Mouse (Mus musculus) left cerebral cortex, adult 2 months (tissue): ENCODE data around the gene Plekha7. TPM values are rescaled to one million over a fixed set of nuclear protein-coding genes. Genes with fewer than 3 reads are reported as not detected.
A peak's percentile ranks its signal among the peaks of the same experiment; 100 is the strongest.

ENCODE experiments used
- DNase-seq, 2 experiments: peaks; one replicate each; pipeline ENCODE4 v3.0.0; 2021 to 2022; ENCODE audit warnings: low spot score in 2 of 2, mixed read lengths in 1 of 2; ENCODE audit errors: extremely low spot score in 1 of 2
- H3K27ac ChIP-seq: fragments of 200-600 bp; 2 replicates; pipeline ENCODE4 v1.8.1; 2022
- H3K4me3 ChIP-seq: fragments of 200-600 bp; 2 replicates; pipeline ENCODE4 v1.8.1; 2022
- CTCF ChIP-seq: fragments of 200-600 bp; IDR thresholded peaks from 2 replicates; pipeline ENCODE4 v1.8.1; 2022; ENCODE audit warnings: antibody characterized with exemption, mild to moderate bottlenecking, moderate library complexity
- intact Hi-C: fragments of 180-260 bp; cut with DNase I; formaldehyde crosslinking; loops from one replicate; pipeline ENCODE4 v1.15.1; 2025
- total RNA-seq, 2 experiments: library from RNA; stranded (reverse); gene quantifications; 2 replicates each; pipeline ENCODE4 v1.2.3; 2021

Plekha7 gene
- total RNA-seq, 2 experiments from 2014 or later = 25.5 to 31.0 TPM

- no peak overlapping the region for H3K27ac ChIP-seq
- DNase-seq = no peak
- intact Hi-C loops = no loop called here
- TF ChIP-seq CTCF = peak; percentile 48
- no peak overlapping the region for H3K4me3 ChIP-seq
Measured at GRCm38 (mm10) chr7:116262101-116262500, 46.1 kb downstream of the Plekha7 start.

- intact Hi-C loops = loop anchor here (2.0 kb wide), 1 partner anchor 70 kb away; no protein-coding TSS in a partner anchor
- H3K27ac ChIP-seq = no peak overlapping the region
- peak; percentile 55 for TF ChIP-seq CTCF
- DNase-seq = no peak
- H3K4me3 ChIP-seq = no peak overlapping the region
Measured at GRCm38 (mm10) chr7:116260826-116261615, 47.2 kb downstream of the Plekha7 start.

- peak; percentile 62 to 65 for DNase-seq
- intact Hi-C loops = loop anchor here (5.0 kb wide), 1 partner anchor 49 kb away; the partner anchor contains the start of gene Plekha7
- H3K27ac ChIP-seq = 0 out of 2 replicates have a peak overlapping the region, but pooled peaks have one; percentile 12
- peak overlapping the region; percentile 11; the same call in 1 of the 2 replicates for H3K4me3 ChIP-seq
- TF ChIP-seq CTCF = no peak
Measured at GRCm38 (mm10) chr7:116258464-116259185, 49.6 kb downstream of the Plekha7 start.

GRCm38 (mm10) chr7:116257953-116258352, 50.2 kb downstream of the Plekha7 start:
- H3K4me3 ChIP-seq = peak overlapping the region; percentile 11; the same call in 1 of the 2 replicates
- no peak for TF ChIP-seq CTCF
- H3K27ac ChIP-seq = 0 out of 2 replicates have a peak overlapping the region, but pooled peaks have one; percentile 12
- intact Hi-C loops = loop anchor here (5.0 kb wide), 1 partner anchor 49 kb away; the partner anchor contains the start of gene Plekha7
- no peak for DNase-seq

GRCm38 (mm10) chr7:116255664-116256063, 52.5 kb downstream of the Plekha7 start:
- Histone ChIP-seq H3K4me3 (no peak overlapping the region), H3K27ac (no peak overlapping the region)
- TF ChIP-seq CTCF = no peak
- DNase-seq = no peak
- intact Hi-C loops = loop anchor here (5.0 kb wide), 1 partner anchor 52 kb away; the partner anchor contains the start of gene Plekha7

GRCm38 (mm10) chr7:116254660-116255059, 53.5 kb downstream of the Plekha7 start:
- TF ChIP-seq CTCF = no peak
- Histone ChIP-seq H3K4me3 (no peak overlapping the region), H3K27ac (no peak overlapping the region)
- no peak for DNase-seq
- intact Hi-C loops = loop anchor here (5.0 kb wide), 1 partner anchor 53 kb away; the partner anchor contains the start of gene Plekha7

- TF ChIP-seq CTCF = no peak
- no peak for DNase-seq
- no peak overlapping the region for H3K27ac ChIP-seq
- H3K4me3 ChIP-seq = no peak overlapping the region
- intact Hi-C loops = no loop called here
Measured at GRCm38 (mm10) chr7:116252470-116252869, 55.7 kb downstream of the Plekha7 start.

- no peak for DNase-seq
- Histone ChIP-seq H3K27ac (no peak overlapping the region), H3K4me3 (no peak overlapping the region)
- TF ChIP-seq CTCF = no peak
- intact Hi-C loops = no loop called here
Measured at GRCm38 (mm10) chr7:116251516-116251915, 56.7 kb downstream of the Plekha7 start.

GRCm38 (mm10) chr7:116248536-116248935, 59.6 kb downstream of the Plekha7 start:
- DNase-seq = no peak
- Histone ChIP-seq H3K27ac (no peak overlapping the region), H3K4me3 (no peak overlapping the region)
- TF ChIP-seq CTCF = no peak
- intact Hi-C loops = loop anchor here (5.0 to 10.0 kb wide), 2 partner anchors 86 to 356 kb away; no protein-coding TSS in a partner anchor

- DNase-seq = no peak
- TF ChIP-seq CTCF = peak; percentile 64
- H3K4me3 ChIP-seq = no peak overlapping the region
- H3K27ac ChIP-seq = no peak overlapping the region
- intact Hi-C loops = loop anchor here (5.0 to 10.0 kb wide), 2 partner anchors 85 to 357 kb away; no protein-coding TSS in a partner anchor
Measured at GRCm38 (mm10) chr7:116247377-116247729, 60.8 kb downstream of the Plekha7 start.

- Histone ChIP-seq H3K4me3 (no peak overlapping the region), H3K27ac (no peak overlapping the region)
- TF ChIP-seq CTCF = no peak
- DNase-seq = no peak
- intact Hi-C loops = loop anchor here (1.0 to 10.0 kb wide), 3 partner anchors 76 to 358 kb away; no protein-coding TSS in a partner anchor
Measured at GRCm38 (mm10) chr7:116246696-116247376, 61.3 kb downstream of the Plekha7 start.
